Mouse (Mus musculus) testis, adult 2 months (tissue): ENCODE data around the gene Lrrc49.

ENCODE experiments used
- CTCF ChIP-seq: fragments of 200-500 bp; IDR thresholded peaks from 2 replicates; pipeline ENCODE4 v1.5.1; 2012; ENCODE audit warnings: low read depth, mild to moderate bottlenecking, inconsistent platforms, low read length, moderate library complexity; ENCODE audit not compliant: control insufficient read depth, insufficient read depth, insufficient replicate concordance
- POLR2A ChIP-seq: fragments of 200-500 bp; IDR thresholded peaks from 2 replicates; pipeline ENCODE4 v1.6.1; 2012; ENCODE audit warnings: low read depth, mild to moderate bottlenecking, inconsistent platforms, low read length, moderate library complexity; ENCODE audit not compliant: control insufficient read depth

- TF ChIP-seq CTCF, result no peak
- no peak for TF ChIP-seq POLR2A
These were observed 24.1 kb upstream of the Lrrc49 start for GRCm38 (mm10) chr9:60712011-60712410.
